Mouse (Mus musculus) Patski (cell line): Measurements from ENCODE around the gene Cdk18. TPM values are rescaled to one million over a fixed set of nuclear protein-coding genes. Genes with fewer than 3 reads are reported as not detected.

ENCODE experiments used
- ATAC-seq: fragments of 100-300 bp; one replicate; pipeline ENCODE4 v1.8.0; 2021
- CTCF ChIA-PET: fragments of 350-600 bp; sonication (Branson Sonifier 250); formaldehyde crosslinking; loops from one replicate; lab custom pipeline; 2022; ENCODE audit warnings: inconsistent platforms; lab: Charles Lee
- POLR2A ChIA-PET: fragments of 350-600 bp; sonication (Branson Sonifier 250); formaldehyde crosslinking; loops from one replicate; lab custom pipeline; 2022; ENCODE audit warnings: antibody characterized with exemption, inconsistent platforms; lab: Charles Lee
- DNase-seq: peaks from one replicate; pipeline ENCODE4 v3.0.0-alpha.2; 2011; ENCODE audit warnings: low read depth, low spot score
- H3K27me3 ChIP-seq: fragments of 371-371 bp; one replicate; pipeline ENCODE4 v1.5.1; 2021
- CTCF ChIP-seq: fragments of 100-300 bp; IDR thresholded peaks from one replicate; pipeline ENCODE4 v1.5.1; 2021
- in situ Hi-C: fragments of 300-500 bp; cut with MboI; formaldehyde crosslinking; loops from 3 replicates; pipeline ENCODE4 v1.11.1; 2018; ENCODE audit warnings: low pct_unique_long_range_greater_than_20kb, mixed read lengths
- polyA plus RNA-seq: library from polyadenylated mRNA; unstranded; gene quantifications from one replicate; pipeline ENCODE4 v1.2.3, GENCODE M21; 2021

Gene Cdk18
- polyA plus RNA-seq, 1 experiment from 2014 or later, result 88.8 TPM

DNA sequence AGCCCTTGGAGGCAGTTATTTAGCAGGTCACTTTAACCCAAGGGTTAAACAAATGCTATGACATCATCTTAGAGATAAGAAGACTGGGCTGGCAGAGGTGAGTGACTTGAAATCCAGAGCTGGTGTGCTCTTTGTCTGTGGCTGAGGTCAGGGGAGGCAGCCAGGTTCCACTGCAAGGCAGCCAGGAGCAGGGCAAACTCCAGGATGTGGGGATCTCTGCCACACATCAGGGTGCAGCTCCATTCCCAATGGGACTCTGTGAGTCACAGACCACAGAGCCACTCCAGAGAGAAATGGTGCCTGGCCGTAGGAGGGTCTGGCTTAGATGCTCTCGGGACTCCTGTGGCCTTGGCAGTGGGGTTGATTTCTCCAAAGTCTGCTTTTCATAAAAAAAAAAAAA is 12.4 kb upstream of the Cdk18 start:
- no peaks in the 10 kb centered on the region for H3K27me3 ChIP-seq
- DNase-seq (no peak), ATAC-seq (no peak)
- in situ Hi-C loops, result loop anchor here (5.0 kb wide), 1 partner anchor 145 kb away; the partner anchor contains the start of gene Elk4
- POLR2A ChIA-PET, result interaction anchor here (0.6 to 5.7 kb wide), 4 partner anchors 13 to 154 kb away, joined by 3 to 36 read pairs (median 4); partner anchors contain the start of gene Cdk18
- CTCF ChIA-PET, result interaction anchor here (0.8 to 11.0 kb wide), 6 partner anchors 12 to 169 kb away, joined by 3 to 134 read pairs (median 3); partner anchors contain the start of gene Cdk18
- no peak for TF ChIP-seq CTCF

DNA sequence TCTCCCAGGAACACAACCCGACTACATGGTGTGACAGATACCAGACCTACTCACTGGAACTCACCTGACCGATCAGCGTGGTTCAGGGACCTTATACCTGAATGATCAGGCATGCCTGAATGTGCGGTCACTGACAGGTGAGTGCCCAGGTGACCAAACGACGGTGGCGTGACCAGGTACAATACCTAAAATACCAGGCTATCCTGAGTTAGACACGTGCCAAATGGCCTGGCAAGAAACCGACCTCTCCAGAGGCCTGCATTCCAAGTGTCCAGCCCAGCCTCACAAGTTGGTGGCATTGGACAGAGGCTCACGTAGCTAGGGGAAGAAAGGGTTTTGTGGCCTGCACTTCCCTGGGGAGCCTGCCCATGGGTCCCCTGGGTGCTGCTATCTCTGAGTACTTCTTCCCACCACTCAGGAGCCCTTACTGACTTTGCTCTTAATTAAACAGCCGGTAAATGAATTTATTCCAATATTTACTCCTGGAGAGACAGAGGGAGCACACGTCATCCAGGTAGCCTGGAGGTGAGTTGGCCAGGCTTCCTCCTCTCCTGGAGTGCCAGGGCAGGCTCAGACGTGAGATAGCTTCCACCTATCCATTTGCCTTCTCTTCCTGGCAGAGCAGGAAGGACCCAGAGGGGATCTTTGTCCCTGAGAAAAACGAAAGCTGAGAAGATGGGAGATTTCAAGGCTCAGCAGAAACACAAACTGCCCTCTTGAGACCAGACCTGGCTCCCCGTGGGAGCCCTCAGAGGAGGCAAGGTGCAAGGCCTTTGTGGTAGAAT is 11.5 kb upstream of the Cdk18 start:
- CTCF ChIA-PET, result interaction anchor here (1.0 to 11.0 kb wide), 5 partner anchors 11 to 125 kb away, joined by 3 to 134 read pairs (median 5); partner anchors contain the start of gene Cdk18
- no peak for TF ChIP-seq CTCF
- in situ Hi-C loops, result loop anchor here (5.0 kb wide), 1 partner anchor 144 kb away; the partner anchor contains the start of gene Elk4
- POLR2A ChIA-PET, result interaction anchor here (0.7 to 5.7 kb wide), 2 partner anchors 12 to 15 kb away, joined by 3 to 36 read pairs; partner anchors contain the start of gene Cdk18
- no peaks in the 10 kb centered on the region for H3K27me3 ChIP-seq
- peak; percentile 16 for ATAC-seq
- no peak for DNase-seq

DNA sequence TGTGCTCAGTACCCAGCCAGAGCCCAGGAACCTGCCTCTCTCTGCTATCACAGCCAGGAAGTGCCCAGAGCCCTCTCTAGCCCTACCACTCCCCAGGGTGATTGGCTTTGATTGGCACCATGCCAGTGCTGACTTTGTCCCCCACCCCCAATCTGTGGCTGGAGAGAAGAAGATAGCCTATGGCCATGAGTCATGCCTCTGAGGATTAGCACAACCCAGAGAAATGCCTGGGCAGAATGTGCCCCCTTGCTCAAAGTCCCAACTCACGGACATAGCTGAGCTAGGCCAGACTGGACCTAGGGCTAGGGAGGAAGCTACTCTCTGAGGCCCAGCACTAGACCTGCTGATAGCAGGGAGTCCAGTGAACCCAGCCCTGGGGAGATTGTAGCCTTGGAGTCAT is 10.7 kb upstream of the Cdk18 start:
- peak; percentile 64 for ATAC-seq
- H3K27me3 ChIP-seq, result no peaks in the 10 kb centered on the region
- in situ Hi-C loops, result loop anchor here (5.0 kb wide), 1 partner anchor 143 kb away; the partner anchor contains the start of gene Elk4
- TF ChIP-seq CTCF, result no peak
- ChIA-PET CTCF (interaction anchor here (1.4 to 11.0 kb wide), 3 partner anchors 11 to 29 kb away, joined by 5 to 134 read pairs (median 31); partner anchors contain the start of gene Cdk18), POLR2A (interaction anchor here (0.5 to 5.7 kb wide), 2 partner anchors 11 to 1045 kb away, joined by 5 to 36 read pairs; partner anchors contain the start of gene Cdk18)
- no peak for DNase-seq

GRCm38 (mm10) chr1:132149410-132149809 is 9.9 kb upstream of the Cdk18 start:
- no peak for TF ChIP-seq CTCF
- ChIA-PET POLR2A (interaction anchor here (5.7 kb wide), 1 partner anchor 10 kb away, joined by 36 read pairs; the partner anchor contains the start of gene Cdk18), CTCF (interaction anchor here (3.4 to 11.0 kb wide), 2 partner anchors 10 to 29 kb away, joined by 31 to 134 read pairs; partner anchors contain the start of gene Cdk18)
- no peak for DNase-seq
- in situ Hi-C loops, result no loop called here
- ATAC-seq, result no peak
- no peaks in the 10 kb centered on the region for H3K27me3 ChIP-seq

DNA sequence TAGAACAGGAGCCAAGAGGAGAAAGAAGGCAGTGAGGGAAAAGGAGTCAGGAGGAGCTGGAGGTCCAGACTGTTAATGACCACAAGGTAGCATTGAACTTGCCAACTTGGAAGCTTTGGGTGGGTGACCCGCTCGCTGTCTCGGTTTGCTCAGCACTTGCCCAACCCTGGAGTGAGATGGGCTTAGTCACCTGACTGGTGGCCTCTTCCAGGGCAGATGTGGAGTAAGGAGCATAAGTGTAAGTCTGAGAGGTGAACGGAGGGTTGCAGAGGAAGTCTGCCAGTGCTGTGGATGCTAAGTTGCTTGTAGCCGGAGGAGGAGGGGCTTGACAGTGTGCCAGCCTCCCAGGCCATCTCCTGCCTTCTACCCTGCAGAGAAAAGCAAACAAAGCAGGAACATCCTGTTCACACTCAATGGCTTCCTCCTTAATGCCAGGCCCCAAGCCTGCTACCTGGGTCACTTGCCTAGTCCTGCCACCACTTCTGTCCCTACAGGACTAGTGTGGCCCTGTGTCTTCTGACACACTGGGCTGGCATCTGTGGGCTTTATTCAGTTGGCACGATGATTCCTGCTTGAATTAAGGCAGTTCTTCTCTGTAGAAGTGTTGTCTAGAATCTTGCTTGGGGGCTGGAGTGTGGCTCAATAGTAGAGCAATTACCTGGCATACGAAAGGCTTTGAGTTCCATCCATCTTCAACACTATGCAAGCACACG is 6.6 kb upstream of the Cdk18 start:
- H3K27me3 ChIP-seq, result no peaks in the 10 kb centered on the region
- ATAC-seq (no peak), DNase-seq (no peak)
- POLR2A ChIA-PET, result no interaction called here
- in situ Hi-C loops, result no loop called here
- CTCF ChIA-PET, result no interaction called here
- no peak for TF ChIP-seq CTCF

- ChIA-PET POLR2A (no interaction called here), CTCF (no interaction called here)
- DNase-seq, result no peak
- in situ Hi-C loops, result no loop called here
- no peaks in the 10 kb centered on the region for H3K27me3 ChIP-seq
- no peak for TF ChIP-seq CTCF
- no peak for ATAC-seq
Measured at GRCm38 (mm10) chr1:132144837-132145236, 5.4 kb upstream of the Cdk18 start.

DNA sequence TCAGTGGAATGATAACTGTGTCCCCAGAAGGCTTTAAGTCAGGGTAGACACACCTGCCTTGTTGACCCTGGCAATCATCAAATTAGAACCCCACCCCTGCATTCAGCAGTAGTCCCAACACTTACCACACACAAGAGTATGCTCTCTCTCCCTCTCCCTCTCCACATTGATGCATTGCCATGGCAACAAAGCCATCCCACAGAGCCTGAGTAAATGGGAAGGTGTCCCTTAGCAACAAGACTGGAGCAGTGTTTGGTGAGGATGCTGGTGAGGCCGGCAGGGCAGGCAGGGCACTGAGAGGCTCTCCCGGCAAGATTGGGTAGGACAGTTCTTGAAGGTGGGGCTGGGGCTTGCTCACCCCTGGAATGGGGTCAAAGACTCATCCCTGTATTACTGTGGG is 4.7 kb upstream of the Cdk18 start:
- ChIA-PET POLR2A (no interaction called here), CTCF (no interaction called here)
- H3K27me3 ChIP-seq, result no peaks in the 10 kb centered on the region
- in situ Hi-C loops, result no loop called here
- no peak for ATAC-seq
- no peak for TF ChIP-seq CTCF
- no peak for DNase-seq

DNA sequence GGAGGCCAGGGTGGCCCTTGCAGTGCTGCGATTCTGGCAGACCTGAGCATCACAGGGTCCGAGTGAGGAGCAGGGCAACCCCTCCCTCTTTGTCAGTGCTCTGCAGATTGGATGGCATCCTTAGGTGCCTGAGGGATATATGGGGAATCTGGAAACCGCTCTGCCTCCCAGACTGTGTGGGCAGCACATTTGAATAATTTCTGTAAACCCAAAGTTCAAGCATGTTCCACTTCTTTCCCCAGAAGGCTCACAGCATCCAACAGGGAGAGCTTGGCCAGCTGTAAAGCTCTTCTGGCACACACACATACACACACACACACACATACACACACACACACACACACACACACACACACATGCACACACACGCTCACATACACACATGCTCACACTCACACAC is 4.2 kb upstream of the Cdk18 start:
- no peak for TF ChIP-seq CTCF
- ATAC-seq (no peak), DNase-seq (no peak)
- ChIA-PET POLR2A (no interaction called here), CTCF (no interaction called here)
- no peaks in the 10 kb centered on the region for H3K27me3 ChIP-seq
- in situ Hi-C loops, result no loop called here

GRCm38 (mm10) chr1:132143079-132143478 is 3.6 kb upstream of the Cdk18 start:
- in situ Hi-C loops, result no loop called here
- ChIA-PET POLR2A (interaction anchor here (0.6 kb wide), 1 partner anchor 79 kb away, joined by 3 read pairs; no protein-coding TSS in a partner anchor), CTCF (interaction anchor here (1.2 kb wide), 1 partner anchor 23 kb away, joined by 4 read pairs; no protein-coding TSS in a partner anchor)
- no peak for ATAC-seq
- DNase-seq, result no peak
- no peak for TF ChIP-seq CTCF
- H3K27me3 ChIP-seq, result no peaks in the 10 kb centered on the region

GRCm38 (mm10) chr1:132141753-132142152 is 2.3 kb upstream of the Cdk18 start:
- DNase-seq, result no peak
- TF ChIP-seq CTCF, result no peak
- no peak for ATAC-seq
- CTCF ChIA-PET, result interaction anchor here (4.0 kb wide), 1 partner anchor 9 kb away, joined by 31 read pairs; no protein-coding TSS in a partner anchor
- POLR2A ChIA-PET, result no interaction called here
- in situ Hi-C loops, result no loop called here
- H3K27me3 ChIP-seq, result no peaks in the 10 kb centered on the region
